Mouse (Mus musculus) neural tube, embryonic 14.5 days (tissue): Measurements from ENCODE around the gene Plscr2. TPM values are rescaled to one million over a fixed set of nuclear protein-coding genes. Genes with fewer than 3 reads are reported as not detected.

Experiments used
- ATAC-seq: fragments of 200-750 bp; cut with Nextera tagmentation; 2 replicates; pipeline ENCODE4 v1.8.0; 2017; ENCODE audit warnings: low read depth, mild to moderate bottlenecking, moderate TSS enrichment, moderate library complexity
- H3K27ac ChIP-seq: fragments of 300-500 bp; sonication (generic); 2 replicates; pipeline ENCODE4 v1.5.1; 2014; ENCODE audit warnings: low read depth, mild to moderate bottlenecking, control low read depth, low read length, moderate library complexity, mixed read lengths
- H3K27me3 ChIP-seq: fragments of 300-500 bp; sonication (generic); 2 replicates; pipeline ENCODE4 v1.6.1; 2014; ENCODE audit warnings: low read length; ENCODE audit not compliant: control insufficient read depth, insufficient read depth
- H3K36me3 ChIP-seq: fragments of 300-500 bp; sonication (generic); 2 replicates; pipeline ENCODE4 v1.6.1; 2014; ENCODE audit warnings: low read length, mixed read lengths; ENCODE audit not compliant: control insufficient read depth, insufficient read depth
- H3K4me1 ChIP-seq: fragments of 300-500 bp; sonication (generic); 2 replicates; pipeline ENCODE4 v1.6.1; 2014; ENCODE audit warnings: low read length; ENCODE audit not compliant: control insufficient read depth, insufficient read depth
- H3K4me2 ChIP-seq: fragments of 300-500 bp; sonication (generic); 2 replicates; pipeline ENCODE4 v1.6.1; 2014; ENCODE audit warnings: mild to moderate bottlenecking, low read depth, low read length, control low read depth
- H3K4me3 ChIP-seq: fragments of 300-500 bp; sonication (generic); 2 replicates; pipeline ENCODE4 v1.5.1; 2014; ENCODE audit warnings: low read depth, low read length, control low read depth, mixed read lengths
- H3K9ac ChIP-seq: fragments of 300-500 bp; sonication (generic); replicated peaks from 2 replicates; pipeline ENCODE4 v1.6.1; 2014; ENCODE audit warnings: low read depth, mild to moderate bottlenecking, control low read depth, low read length, mixed read lengths
- H3K9me3 ChIP-seq: fragments of 300-500 bp; sonication (generic); 2 replicates; pipeline ENCODE4 v1.6.1; 2016; ENCODE audit warnings: low read length; ENCODE audit not compliant: control insufficient read depth
- WGBS: fragments of 180-500 bp; shearing (Covaris S2); extraction: QIAGEN DNeasy Blood & Tissue Kit; methylation state at CpG from one replicate; pipeline ENCODE4 v1.1.7; 2014; 5-methylcytosine and 5-hydroxymethylcytosine counted together
- polyA plus RNA-seq: library from polyadenylated mRNA; unstranded; fragments of >200 nt; fragmentation: Nextera tagmentation; extraction: Ambion mirVana; gene quantifications from 2 replicates; pipeline ENCODE4 v1.2.1, GENCODE M21; 2014

Plscr2 gene
- polyA plus RNA-seq, 1 experiment from 2014 or later: not detected

DNA sequence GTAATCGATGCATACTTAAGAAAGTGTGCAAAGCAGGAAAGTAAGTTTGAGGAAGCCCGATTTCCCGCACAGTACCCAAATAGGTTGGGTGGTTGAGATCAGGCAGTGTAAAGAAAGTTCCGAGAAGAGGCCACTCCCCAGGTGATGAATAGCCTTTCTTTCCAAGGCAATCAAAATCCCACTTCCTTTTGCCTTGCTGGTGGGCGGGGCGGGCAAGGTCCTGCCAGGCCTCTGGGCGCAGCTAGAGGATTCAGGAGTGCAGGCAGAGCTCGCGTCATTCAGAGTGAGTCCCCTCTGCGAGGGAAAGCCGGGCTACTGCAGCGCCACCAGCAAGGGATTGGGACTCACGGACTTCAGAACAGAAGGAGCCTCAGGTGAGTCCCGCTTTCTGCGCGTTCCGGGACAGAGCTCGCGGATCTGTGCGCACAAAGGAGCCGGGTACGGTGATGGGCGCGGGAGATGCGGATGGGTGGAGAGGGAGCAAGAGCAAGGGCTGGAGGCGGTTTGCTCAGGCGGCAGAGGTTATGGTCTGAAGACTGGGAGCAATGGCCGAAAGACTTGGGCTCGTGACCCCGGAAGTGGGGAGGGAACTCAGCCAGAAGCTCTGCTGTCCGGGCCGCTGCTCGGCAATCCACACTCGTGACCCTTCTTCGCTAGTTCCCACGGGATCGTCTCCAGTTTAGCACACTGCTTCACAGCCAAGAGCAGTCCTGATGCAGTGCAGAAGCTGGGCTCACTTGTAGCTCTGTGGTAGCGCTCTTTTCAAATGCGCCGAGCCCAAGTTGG is 25.2 kb upstream of the Plscr2 start:
- H3K36me3 ChIP-seq: no peaks in the 10 kb centered on the region
- no peaks in the 10 kb centered on the region for H3K9me3 ChIP-seq
- WGBS: under 1% methylated on average over 40 of the region's 40 CpGs
- H3K4me1 ChIP-seq: 0 out of 2 replicates have a peak, but pooled peaks cover 7% of the 10 kb centered on the region
- peak overlapping the region; percentile 53 for H3K4me3 ChIP-seq
- H3K4me2 ChIP-seq: peak overlapping the region; percentile 80
- ATAC-seq: peak; percentile 95
- H3K27ac ChIP-seq: peak overlapping the region; percentile 40; the same call in 1 of the 2 replicates
- peak overlapping the region; percentile 56 for H3K9ac ChIP-seq
- H3K27me3 ChIP-seq: no peaks in the 10 kb centered on the region

DNA sequence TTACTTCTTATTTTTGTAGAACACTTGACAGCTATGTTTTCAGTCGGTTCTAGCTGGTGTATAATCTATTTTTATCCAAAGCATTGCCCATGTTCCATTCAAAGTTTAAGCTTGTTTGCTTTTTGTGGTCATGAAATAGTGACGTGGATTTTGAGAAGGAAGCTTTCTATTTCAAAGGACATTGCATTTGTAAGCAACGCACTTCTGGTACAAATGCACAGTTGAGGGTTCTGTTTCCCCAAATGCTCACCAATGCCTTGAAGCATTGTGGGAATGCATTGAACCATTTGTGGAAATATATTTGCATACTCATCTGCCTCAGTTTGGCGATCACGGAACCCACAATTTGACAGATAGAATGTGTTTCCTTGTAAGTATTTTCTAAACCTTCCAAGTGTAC is 22.7 kb upstream of the Plscr2 start:
- Histone ChIP-seq H3K4me3 (no peak overlapping the region), H3K9ac (no peak overlapping the region), H3K36me3 (no peaks in the 10 kb centered on the region), H3K4me2 (no peak overlapping the region), H3K9me3 (no peaks in the 10 kb centered on the region), H3K4me1 (0 out of 2 replicates have a peak, but pooled peaks cover 7% of the 10 kb centered on the region), H3K27ac (no peak overlapping the region), H3K27me3 (no peaks in the 10 kb centered on the region)
- 86% methylated on average over 5 of the region's 5 CpGs for WGBS
- ATAC-seq: no peak

DNA sequence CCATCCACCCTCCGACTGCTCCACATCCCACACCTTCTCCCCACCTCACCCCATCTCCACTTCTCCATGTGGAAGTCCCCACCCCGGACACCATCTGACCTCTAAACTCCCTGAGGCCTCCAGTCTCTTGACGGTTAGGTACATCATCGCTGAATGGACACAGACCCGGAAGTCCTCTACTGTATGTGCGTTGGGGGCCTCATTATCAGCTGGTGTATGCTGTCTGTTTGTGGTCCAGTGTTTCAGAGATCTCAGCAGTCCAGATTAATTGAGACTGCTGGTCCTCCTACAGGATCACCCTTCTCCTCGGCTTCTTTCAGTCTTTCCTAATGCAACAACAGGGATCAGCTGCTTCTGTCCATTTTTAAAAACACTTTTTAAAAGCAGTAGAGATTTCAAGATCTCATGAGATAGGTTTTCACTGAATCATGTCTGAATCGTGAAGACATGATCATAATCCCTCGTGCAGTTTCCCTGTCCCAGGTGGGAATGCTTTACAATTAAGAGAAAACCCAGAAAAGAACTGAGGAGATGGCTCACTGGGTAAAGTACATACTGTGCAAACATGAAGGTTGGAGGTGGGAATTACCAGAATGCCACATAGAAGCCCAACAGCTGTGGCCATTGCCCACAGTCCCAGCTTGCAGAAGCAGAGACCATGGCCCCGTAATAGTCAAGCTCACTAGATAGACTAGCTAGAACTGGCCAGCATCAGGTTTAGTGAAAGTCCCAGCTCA is 21.6 kb upstream of the Plscr2 start:
- WGBS: 93% methylated on average over 10 of the region's 10 CpGs
- Histone ChIP-seq H3K4me3 (no peak overlapping the region), H3K9ac (no peak overlapping the region), H3K27ac (no peak overlapping the region), H3K4me2 (no peak overlapping the region), H3K36me3 (no peaks in the 10 kb centered on the region), H3K27me3 (no peaks in the 10 kb centered on the region), H3K4me1 (0 out of 2 replicates have a peak, but pooled peaks cover 7% of the 10 kb centered on the region), H3K9me3 (no peaks in the 10 kb centered on the region)
- no peak for ATAC-seq

DNA sequence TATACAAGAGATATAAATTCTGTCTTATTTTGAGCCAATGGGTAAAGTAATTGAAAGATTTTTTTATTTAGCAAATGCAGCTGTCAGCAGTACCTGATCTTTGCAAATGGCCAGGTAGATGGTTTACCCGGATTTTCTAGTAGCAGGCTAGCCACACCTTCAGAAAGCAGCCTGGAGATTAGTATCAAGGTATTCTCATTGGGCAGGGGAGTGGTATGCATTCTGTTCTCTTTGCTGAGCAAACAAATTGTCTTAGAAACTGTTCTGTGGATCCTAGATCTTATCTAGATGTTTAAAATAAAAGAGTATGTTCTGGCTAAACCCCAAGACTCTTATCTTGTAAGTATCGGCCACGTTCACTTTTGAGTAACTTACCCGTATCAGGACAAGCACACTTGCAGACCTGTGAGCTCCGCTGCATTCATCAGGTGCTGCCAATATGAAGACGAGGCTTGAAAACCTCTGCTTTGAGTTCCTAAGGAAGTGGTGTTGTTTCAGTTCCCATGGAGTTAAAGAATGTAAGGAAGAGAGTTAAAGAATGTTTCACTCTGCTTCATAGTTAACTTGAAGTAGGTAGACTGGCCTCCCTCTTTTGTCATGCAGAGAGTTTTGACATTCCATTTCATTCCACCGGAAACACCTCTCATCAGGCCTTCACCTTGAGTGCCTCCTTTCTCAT is 14.8 kb upstream of the Plscr2 start:
- no peak overlapping the region for H3K27ac ChIP-seq
- WGBS: 89% methylated on average over 7 of the region's 7 CpGs
- H3K9ac ChIP-seq: no peak overlapping the region
- no peaks in the 10 kb centered on the region for H3K36me3 ChIP-seq
- no peak overlapping the region for H3K4me2 ChIP-seq
- ATAC-seq: no peak
- no peaks in the 10 kb centered on the region for H3K27me3 ChIP-seq
- H3K9me3 ChIP-seq: no peaks in the 10 kb centered on the region
- no peaks in the 10 kb centered on the region for H3K4me1 ChIP-seq
- H3K4me3 ChIP-seq: no peak overlapping the region

DNA sequence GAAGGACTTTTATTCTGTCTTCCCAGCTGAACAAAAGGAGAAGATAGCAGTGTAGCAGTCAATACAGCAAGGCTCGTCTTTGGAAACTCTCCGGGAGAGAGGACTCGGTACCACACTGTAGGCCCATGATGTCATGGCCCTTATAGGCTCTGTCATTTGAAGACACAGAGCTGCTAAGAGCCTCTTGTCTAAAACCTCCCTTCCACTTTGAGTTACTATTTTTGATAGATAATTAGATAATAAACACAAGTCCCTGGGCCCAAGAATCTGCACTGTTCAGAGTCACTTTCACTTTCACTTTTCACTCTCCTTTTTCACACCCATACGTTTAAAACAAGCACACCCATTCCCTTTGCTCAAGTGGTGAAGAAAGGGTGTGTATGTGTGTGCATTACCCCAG is 9.7 kb upstream of the Plscr2 start:
- H3K4me1 ChIP-seq: no peaks in the 10 kb centered on the region
- 88% methylated on average over 4 of the region's 4 CpGs for WGBS

DNA sequence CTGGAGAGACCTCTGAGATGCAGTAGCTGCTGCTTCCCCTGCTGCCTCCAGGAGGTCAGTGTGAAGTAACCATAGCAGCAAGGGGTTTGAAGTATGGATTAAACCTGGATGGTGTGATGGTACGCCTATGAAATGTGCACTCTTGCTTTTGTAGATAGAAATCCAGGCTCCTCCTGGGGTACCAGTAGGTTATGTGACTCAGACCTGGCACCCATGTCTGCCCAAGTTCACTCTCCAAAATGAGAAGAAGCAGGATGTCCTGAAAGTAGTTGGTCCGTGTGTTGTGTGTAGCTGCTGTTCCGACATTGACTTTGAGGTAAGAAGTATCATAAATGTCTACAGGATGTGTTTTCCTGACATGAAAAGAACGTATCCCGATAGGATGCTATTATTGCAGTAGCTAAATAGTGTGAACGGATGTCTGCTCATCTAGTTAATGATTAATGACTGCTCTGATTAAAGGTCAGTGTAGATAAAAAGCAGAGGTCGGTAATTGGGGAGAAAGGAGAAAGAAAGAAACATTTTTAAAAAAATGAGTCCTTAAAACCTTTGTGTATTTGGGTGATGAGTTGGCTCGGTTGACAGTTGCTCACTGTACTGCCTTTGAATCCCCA is 8.7 kb upstream of the Plscr2 start:
- Histone ChIP-seq H3K4me2 (no peak overlapping the region), H3K4me3 (no peak overlapping the region), H3K36me3 (no peaks in the 10 kb centered on the region), H3K27ac (no peak overlapping the region), H3K27me3 (no peaks in the 10 kb centered on the region), H3K9me3 (no peaks in the 10 kb centered on the region), H3K4me1 (no peaks in the 10 kb centered on the region), H3K9ac (no peak overlapping the region)
- ATAC-seq: no peak
- WGBS: 75% methylated on average over 8 of the region's 8 CpGs

More for the DNA sequence above, 9.7 kb upstream of the Plscr2 start:
- H3K9ac ChIP-seq: no peak overlapping the region
- no peaks in the 10 kb centered on the region for H3K27me3 ChIP-seq
- no peak overlapping the region for H3K27ac ChIP-seq
- ATAC-seq: no peak
- no peak overlapping the region for H3K4me3 ChIP-seq
- H3K9me3 ChIP-seq: no peaks in the 10 kb centered on the region
- no peak overlapping the region for H3K4me2 ChIP-seq
- no peaks in the 10 kb centered on the region for H3K36me3 ChIP-seq

DNA sequence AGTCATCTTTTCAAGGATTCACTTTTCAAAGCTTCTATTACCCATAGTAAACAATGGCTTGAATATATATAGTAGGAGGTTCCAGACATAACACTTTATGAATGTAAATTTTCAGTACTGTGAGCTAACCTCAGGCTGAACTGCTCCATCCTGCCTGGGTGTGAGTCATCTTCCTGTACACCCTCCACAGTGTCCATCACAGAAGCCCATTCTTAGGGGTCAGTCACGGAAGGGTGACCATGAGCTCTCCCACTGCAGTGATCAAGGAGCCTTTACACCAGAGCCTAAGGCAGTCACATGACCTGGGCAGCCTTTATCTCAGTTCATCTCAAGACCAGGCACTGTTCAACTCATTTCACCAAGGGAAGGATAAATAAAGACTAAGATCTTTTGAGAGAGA is 7.7 kb upstream of the Plscr2 start:
- 83% methylated on average over 1 of the region's 1 CpGs for WGBS
- Histone ChIP-seq H3K4me2 (no peak overlapping the region), H3K4me3 (no peak overlapping the region), H3K9me3 (no peaks in the 10 kb centered on the region), H3K27me3 (no peaks in the 10 kb centered on the region), H3K27ac (no peak overlapping the region), H3K36me3 (no peaks in the 10 kb centered on the region), H3K4me1 (no peaks in the 10 kb centered on the region), H3K9ac (no peak overlapping the region)
- ATAC-seq: no peak

DNA sequence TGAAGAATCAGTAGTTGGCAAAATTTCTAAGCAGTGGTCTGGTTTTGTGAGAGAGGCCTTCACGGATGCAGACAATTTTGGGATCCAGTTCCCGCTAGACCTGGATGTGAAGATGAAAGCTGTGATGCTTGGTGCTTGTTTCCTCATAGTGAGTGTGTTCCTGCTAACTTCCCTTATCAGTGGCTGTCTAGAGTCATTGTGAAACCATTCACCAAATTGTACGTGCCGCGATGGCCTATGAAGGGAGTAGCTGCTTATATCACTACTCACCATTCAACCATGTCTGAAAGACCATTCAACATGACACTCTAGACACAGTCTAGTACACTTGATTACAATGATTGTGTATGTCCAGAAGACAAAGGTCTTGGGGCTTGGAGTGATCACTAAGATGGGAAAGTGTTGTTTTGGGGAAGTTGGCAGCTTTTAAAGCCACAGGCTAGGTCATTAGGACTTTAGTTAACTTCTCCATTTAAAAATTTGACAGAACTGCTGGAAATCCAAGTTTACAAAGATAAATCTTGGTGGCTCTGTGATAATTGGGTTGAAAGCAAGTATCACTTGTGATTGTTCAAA is 5.5 kb upstream of the Plscr2 start:
- no peaks in the 10 kb centered on the region for H3K4me1 ChIP-seq
- WGBS: 96% methylated on average over 5 of the region's 5 CpGs
- H3K36me3 ChIP-seq: no peaks in the 10 kb centered on the region
- no peak overlapping the region for H3K4me2 ChIP-seq
- H3K27me3 ChIP-seq: no peaks in the 10 kb centered on the region
- no peaks in the 10 kb centered on the region for H3K9me3 ChIP-seq
- no peak overlapping the region for H3K4me3 ChIP-seq
- H3K27ac ChIP-seq: no peak overlapping the region
- H3K9ac ChIP-seq: no peak overlapping the region
- ATAC-seq: no peak
